Mouse (Mus musculus) activated CD4-positive, CD25-positive, alpha-beta regulatory T cell, adult 4 months (primary cell): ENCODE data around the gene Itsn1. TPM values are rescaled to one million over a fixed set of nuclear protein-coding genes. Genes with fewer than 3 reads are reported as not detected.

ENCODE experiments used
- ATAC-seq: one replicate; pipeline ENCODE4 v1.8.0; 2017
- polyA plus RNA-seq, 2 experiments: library from polyadenylated mRNA; unstranded; fragments of 100-300 nt; shearing (Covaris generic); gene quantifications; one replicate each; pipeline ENCODE4 v1.2.1; 2017

Gene Itsn1
- polyA plus RNA-seq, 2 experiments from 2014 or later = 3.2 to 5.6 TPM

- no peak for ATAC-seq
Observed at GRCm38 (mm10) chr16:91876457-91876856, 147.4 kb downstream of the Itsn1 start.

GRCm38 (mm10) chr16:91879101-91879500, 150.0 kb downstream of the Itsn1 start:
- ATAC-seq = no peak

DNA sequence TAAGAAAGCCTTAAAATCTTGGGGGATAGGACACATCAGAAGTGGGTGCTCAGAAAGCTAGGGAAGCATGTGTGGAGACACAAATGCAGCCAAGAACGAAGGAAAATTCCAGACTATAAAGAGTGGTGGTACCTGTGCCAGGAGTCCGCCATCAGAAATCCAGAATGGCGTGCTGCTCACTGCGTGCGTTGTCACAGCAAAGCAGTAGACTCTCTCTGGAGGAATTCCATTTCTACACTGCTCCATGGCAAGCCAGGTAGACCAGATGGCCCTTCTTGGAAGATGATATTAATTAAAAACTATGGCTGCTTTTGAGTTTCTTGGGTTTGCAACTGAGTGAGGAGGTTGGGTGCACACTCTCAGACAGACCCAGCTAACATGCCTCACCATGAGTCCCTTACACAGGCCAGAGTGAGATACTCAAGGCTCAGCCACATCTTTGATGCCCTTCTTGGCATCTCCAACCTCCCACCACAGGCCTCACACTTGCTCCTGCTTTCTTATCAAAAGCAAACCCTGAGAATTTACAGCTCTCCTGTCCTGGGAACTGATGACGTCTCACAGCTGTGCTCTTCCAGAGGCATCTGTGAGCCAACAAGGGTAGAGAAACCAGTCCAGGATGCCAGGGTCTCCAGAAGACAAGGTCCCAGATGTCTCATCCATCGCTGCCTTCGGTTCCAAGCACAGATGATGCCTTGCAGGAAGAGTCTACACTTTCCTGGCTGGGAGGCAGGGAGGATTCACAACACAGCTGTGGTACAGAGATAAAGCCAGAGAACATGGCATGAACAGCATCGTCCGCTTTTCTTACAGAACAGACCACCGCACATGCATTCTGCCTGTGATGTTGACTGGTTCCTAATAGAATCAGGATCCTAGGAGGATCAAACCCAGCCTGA, 152.0 kb downstream of the Itsn1 start:
- ATAC-seq = no peak

DNA sequence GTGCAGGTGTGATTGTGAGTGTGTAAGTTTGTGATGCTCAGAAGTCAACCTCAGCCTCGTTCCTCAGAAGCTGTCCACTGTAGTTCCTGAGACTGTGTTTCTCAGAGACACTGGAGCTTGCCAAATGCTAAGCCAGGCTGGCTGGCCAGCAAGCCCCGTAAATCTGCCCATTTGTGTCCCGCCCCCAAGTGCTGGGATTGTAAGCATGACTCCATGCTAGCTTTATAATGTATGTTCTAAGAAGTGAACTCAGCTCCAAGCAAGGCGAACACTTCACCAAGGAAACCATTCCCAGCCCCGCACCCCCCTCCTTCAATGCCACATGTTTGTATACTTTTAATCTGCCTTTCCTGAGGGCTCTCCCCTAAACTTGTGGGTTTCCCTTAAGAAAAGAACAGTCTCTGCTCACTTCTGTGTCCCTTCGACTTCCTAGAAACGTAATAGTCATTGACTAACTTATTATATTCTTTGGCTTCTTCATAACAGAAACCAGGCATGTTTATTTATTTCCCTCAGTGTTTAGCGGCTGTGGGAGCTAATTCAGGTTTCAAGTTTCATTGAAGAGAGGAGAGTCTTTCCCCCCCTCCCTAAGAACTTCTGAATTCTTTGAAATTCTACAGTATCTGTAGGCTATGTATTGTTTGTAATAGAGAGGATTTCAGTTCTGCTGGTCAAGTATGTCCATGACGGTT, 153.2 kb downstream of the Itsn1 start:
- ATAC-seq = no peak

DNA sequence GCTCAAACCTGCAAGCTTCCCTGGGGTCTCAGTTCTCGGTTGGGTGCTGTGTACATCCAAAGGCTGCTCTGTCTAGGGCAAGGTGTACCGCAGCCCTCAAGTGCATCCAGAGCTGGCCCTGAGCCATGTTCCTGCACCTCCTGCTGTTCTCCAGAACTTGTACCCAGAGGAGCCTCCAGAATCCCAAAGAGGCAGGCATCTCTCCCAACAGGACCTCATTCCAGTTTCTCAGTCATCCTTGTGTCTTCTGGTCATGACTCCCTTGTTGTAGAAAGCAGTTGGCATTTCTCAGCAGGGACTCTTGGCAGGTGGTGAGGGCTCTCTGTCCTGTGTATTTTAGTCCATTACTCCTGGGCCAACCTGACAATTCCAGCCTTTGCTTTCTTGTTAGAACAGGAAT, 154.6 kb downstream of the Itsn1 start:
- no peak for ATAC-seq

DNA sequence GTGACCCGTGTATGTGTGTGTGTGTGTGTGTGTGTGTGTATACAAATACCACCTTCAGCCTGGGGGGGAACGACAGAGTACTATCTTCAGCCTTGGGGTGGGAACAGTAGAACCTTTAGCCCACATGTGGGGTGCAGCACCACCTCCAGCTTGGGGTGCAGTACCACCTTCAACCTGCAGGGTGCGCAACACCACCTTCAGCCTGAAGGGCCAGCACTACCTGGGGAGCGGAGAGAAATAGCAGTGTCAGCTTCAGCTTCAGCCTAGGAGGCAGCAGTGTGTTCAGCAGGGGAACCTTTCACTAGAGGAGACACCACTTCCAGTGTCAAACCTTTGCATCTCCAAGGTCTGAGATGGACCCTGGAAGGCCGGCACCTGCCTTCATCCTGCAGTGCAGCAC, 155.1 kb downstream of the Itsn1 start:
- ATAC-seq = no peak

- no peak for ATAC-seq
Observed at GRCm38 (mm10) chr16:91885389-91886122, 156.5 kb downstream of the Itsn1 start.

- ATAC-seq = no peak
Observed at GRCm38 (mm10) chr16:91888368-91888767, 159.3 kb downstream of the Itsn1 start.

- no peak for ATAC-seq
Observed at GRCm38 (mm10) chr16:91889831-91890230, 160.8 kb downstream of the Itsn1 start.

DNA sequence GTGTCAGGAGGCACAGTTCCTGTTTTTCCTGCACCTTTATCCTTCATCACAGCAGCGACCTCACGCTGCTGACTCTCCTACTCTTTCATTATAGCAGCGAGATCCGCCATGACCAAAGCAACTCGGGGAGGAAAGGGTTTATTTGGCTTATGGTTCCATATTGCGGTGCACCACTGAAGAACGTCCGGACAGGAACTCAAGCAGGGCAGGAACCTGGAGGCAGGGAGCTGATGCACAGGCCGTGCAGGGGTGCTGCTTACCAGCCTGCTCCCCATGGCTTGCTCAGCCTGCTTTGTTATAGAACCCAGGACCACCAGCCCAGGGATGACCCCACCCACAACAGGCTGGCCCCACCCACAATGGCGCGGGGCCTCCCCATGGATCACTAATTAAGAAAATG, 162.1 kb downstream of the Itsn1 start:
- ATAC-seq = no peak

DNA sequence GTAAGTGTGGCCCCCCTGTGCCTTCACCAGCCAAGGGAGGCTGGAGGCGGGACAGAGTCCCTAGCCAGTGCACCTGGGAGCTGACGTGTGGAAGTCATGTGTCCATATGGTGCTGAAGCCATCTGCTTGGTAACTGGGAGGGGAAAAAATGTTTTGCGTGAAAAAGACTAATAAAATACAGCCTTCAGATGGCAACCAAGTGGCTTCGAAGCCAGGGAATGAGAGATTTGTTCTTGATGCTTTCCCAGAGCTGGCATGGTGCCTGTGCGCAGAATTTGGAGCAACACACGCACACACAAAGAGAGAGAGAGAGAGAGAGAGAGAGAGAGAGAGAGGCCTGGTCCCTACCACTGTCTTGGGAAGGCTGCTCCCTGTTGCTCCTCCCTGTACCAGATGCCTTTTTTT, 167.3 kb downstream of the Itsn1 start:
- no peak for ATAC-seq

GRCm38 (mm10) chr16:91898850-91899848, 170.1 kb downstream of the Itsn1 start:
- ATAC-seq = no peak

- no peak for ATAC-seq
Observed at GRCm38 (mm10) chr16:91900274-91900673, 171.2 kb downstream of the Itsn1 start.

DNA sequence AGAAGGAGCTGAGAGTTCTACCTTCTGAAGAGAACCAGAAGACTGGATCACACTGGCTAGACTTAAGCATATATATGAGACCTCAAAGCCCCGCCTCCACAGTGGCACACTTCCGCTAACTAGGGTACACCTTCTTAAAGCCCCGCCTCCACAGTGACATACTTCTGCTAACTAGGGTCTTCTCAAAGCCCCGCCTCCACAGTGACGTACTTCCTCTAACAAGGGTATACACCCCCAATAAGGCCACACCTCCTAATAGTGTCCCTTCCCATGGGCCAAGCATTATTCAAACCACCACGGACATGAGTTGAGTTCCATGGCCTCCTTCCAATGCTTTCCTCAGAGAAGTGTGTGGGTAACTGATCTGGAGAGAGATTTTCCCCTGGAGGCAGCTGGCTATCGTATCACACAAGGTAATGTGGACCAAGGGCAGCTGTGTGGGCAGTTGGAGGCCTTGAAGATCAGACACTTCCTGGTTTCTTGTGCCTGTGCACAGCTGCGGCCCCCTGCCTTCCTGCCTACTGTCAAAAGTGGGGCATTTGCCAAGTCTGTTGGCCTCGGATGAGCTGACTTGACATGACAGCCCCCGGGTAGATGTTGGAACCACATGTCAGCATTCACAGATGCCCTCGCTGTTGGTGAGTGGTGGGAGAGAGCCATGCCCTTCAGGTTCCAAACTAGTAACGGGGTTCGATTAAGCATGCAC, 174.9 kb downstream of the Itsn1 start:
- no peak for ATAC-seq

DNA sequence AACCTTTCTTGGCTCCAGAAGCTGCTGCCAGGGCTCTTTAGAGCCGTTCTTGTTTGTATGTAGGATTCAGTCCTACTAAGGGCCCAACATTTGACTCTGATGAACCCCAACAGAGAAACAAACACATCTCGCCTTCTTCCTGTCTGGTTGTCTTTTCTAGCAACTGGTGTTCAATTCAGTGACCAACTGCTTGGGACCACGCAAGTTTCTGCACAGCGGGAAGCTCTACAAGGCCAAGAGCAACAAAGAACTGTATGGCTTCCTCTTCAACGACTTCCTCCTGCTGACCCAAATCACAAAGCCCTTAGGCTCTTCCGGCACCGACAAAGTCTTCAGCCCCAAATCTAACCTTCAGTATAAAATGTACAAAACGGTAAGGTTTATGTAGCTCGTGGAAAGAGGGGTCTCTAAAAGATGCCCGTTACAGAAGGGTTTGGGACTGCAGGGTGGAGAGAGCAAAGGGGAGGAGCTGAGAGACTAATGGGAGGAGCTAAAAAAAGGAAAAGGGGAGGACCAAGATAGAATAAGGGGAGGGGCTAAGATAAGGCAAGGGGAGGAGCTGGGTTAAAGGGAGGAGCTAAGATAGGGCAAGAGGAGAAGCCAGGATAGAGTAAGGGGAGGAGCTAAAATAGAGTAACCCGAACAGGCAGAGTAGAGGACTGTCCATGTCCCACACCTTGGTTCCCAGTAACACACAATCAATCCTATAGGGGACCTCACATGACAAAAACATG, 176.2 kb downstream of the Itsn1 start:
- ATAC-seq = no peak

- no peak for ATAC-seq
Observed at GRCm38 (mm10) chr16:91905987-91906386, 176.9 kb downstream of the Itsn1 start.

GRCm38 (mm10) chr16:91906672-91907071, 177.6 kb downstream of the Itsn1 start:
- no peak for ATAC-seq

DNA sequence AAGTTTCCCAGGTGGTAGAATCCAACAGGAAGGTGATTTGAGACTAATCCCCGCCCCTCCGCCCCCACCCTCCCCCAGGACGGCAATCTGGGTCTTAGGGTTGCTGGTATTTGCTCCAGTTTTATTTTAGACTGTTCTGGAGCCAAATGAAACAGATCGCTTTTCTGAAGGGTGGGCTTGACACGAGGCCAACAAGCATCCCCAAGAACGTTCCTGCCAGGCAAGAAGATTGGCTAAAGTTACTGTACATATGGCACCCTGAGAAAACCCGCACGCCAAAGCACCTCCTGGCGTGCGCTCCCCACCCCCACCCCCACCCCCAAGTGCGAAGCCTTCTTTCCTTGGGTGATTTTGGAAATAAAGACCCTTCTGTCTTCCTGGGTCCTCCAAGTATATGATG, 178.1 kb downstream of the Itsn1 start:
- no peak for ATAC-seq

DNA sequence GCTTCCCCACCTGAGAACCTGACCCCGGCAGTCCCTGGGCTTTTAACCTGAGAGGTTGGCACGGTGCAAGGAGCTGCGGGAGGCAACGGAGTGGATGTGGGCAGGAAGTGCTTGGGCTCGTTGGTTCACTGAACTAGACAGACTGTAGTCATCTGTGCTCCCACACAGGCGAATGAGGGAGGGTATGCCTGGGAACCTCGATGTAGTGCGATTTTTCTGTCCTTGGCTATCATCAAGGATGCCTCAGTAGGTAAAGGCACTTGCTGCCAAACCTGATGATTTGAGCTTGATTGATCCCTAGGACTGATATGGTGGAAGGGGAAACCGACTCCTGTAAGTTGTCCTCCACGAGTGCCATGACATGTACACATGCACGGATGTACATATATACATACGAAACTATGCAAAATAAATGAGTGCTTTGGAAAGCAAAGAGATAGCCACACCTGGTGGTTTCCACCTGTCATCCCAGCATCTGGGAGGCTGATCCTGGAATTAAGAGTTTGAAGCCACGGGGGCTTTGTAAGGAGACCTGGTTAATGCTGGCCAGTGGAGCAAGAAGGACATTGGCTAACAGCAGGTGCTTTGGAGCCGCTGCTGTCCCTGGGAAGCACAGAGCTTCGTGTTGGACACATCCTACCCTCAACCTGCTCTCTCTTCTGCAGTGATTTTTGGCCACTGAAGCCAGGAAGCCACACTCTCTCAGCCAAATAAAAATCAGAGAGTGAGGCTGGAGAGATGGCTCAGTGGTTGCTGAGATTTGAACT, 180.7 kb downstream of the Itsn1 start:
- no peak for ATAC-seq

GRCm38 (mm10) chr16:91917631-91918096, 188.6 kb downstream of the Itsn1 start:
- ATAC-seq = peak; percentile 86
